Mouse (Mus musculus) right cerebral cortex, adult 18-20 months (tissue): ENCODE measurements at regions not wholly inside any gene's neighbourhood (a gene's known extent, or its start where the extent isn't known, plus 50 kb on each side); places are given as distances from the start of the nearest gene placed in this dataset.
"Not testable (repeated sequence)": the region's sequence is repeated elsewhere in the genome, so short reads cannot be mapped to it uniquely, and the experiment has no call there.

Source experiments
- DNase-seq: peaks from one replicate; pipeline ENCODE4 v3.0.0; 2022; ENCODE audit warnings: mixed read lengths

- no peak for DNase-seq
Measured at GRCm38 (mm10) chr6:109814990-109815389, 830.4 kb upstream of the Grm7 start.

GRCm38 (mm10) chr6:109848313-109848712, 797.1 kb upstream of the Grm7 start:
- DNase-seq: no peak

DNA sequence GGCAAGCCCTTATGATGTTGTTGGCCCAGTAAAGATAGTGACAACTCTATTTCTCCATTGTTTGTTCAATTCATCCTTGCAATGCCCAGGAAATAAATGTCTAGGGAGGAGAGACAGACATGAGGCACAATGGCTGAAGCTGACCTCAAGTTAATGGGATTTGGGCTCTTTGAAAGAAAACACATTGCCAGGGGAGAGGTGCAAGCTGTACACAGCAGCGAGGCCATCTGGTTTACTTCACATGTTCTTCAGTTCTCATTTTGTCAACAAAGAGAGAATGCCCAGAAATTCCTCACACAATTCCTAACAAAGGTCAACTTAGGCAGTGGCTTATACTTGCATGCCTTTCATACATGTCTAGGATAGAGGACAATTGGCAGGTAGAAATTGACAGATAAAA, 789.6 kb upstream of the Grm7 start:
- DNase-seq: no peak

DNA sequence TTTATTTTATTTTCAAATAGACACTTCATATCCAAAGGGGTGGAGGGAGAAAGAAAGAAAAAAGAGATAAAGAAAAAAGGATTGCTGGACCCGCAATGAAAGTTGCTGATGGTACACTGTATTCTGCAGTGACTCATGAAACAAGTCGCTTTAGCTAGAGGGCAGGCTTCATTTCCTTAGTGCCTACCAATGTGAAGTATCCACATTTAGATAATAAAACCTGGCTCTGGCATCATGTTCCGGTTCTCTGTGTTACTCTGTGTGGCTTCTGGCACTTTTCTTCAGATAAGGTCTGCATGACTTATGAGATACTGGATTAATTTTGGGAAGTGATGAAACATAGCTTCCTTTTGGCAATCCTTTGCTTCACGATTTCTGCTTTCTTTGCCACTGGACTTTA, 782.0 kb upstream of the Grm7 start:
- peak; percentile 8 for DNase-seq

DNA sequence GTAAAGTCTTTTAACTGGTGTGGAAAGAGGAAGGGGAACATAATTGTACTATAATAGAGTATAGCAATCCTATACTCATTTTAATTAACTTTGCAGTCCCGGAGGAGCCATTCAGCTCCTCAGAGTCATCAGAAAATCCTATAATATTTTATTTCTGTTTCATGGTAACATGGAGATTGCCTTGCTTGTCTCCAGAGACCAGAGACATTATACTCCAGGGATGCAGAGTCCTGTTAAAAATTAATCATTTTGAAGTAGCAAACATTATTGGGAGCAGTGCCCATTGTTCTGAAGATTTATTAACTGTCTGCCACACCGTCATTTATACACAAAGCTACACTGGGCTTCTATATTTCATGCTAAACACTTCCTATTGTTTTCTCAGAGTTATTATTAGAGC, 771.2 kb upstream of the Grm7 start:
- no peak for DNase-seq

DNA sequence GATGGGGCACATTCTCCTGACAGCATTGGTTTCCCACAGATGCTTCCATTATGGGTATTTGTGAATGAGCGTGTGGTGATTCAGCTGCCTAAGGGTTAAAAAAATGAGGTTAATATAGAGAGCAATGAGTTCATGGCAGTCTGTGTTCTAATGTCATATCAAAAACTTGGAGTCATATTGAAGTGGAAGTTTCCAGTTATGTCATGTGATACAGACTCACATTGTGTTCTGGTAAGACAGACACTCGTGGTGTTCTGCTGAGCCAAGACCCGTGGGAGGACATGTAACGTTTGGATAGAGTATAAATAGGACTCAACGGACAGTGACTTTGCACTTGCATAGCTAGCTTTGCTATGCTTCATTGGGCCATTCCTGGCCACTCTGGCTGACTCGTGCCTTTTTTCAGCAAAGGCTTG, 770.7 kb upstream of the Grm7 start:
- DNase-seq: peak; percentile 18

DNA sequence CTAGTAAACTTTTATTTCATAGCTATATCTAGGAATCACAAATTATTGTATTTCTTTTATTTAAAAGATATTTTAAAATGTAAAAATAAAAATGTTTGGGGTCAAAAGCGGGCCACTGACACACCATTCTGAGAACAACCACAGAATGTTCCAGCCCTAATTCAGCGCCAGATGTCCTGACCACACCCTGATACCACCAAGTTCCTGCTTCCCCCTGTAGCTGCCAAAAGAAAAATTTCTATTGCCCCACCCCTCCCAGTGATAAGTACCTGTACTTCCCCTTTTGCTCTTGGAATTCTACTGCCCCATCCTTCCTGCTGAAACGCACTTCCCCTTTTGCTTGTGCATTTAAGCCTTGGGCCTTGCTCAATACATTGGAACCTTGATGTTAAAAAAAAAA, 769.8 kb upstream of the Grm7 start:
- DNase-seq: not testable (repeated sequence)

GRCm38 (mm10) chr6:109879145-109879544, 766.2 kb upstream of the Grm7 start:
- no peak for DNase-seq

DNA sequence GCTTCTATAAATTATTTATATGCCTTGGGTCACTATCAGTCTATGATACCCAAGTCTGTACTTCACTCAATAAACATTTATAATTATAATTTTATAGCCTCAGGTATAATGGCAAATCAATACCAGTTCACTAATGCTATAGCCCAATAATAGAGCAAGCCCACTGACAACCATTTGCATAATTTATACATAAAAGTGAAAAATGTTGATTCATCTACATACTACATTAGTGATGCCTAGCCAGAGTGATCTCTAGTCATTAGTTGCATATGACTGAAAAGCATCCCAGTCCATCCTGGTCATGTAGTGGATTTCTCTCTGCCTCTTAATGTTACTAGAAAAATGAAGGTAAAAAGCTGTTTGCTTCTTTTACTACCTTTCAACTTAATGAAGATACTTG, 721.6 kb upstream of the Grm7 start:
- DNase-seq: no peak

- DNase-seq: no peak
Measured at GRCm38 (mm10) chr6:109948491-109948890, 696.9 kb upstream of the Grm7 start.

GRCm38 (mm10) chr6:109948928-109949327, 696.5 kb upstream of the Grm7 start:
- DNase-seq: no peak

DNA sequence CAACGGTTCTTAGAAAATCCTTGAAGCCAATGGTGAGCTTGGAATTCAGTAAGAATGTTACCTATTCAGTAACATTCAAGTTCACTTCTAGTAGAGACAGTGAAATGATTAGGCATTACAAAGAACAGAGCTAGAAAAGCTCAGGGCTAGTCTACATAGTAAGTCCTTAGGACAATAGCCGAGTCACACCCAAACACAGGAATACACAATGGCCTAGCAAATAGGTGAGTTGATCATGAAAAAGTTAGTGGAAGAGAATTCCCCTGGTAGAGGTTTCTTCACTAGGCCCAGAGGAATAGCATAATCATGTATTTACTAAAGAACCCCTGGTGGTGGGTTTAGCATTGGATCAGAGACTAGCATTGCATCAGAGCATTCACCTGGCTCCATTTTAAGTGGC, 687.5 kb upstream of the Grm7 start:
- DNase-seq: not testable (repeated sequence)
